Mouse (Mus musculus): ENCODE data around the gene Tssc4. TPM values are rescaled to one million over a fixed set of nuclear protein-coding genes. Genes with fewer than 3 reads are reported as not detected.

Tssc4 gene
- 70.5 and 80.6 TPM in 2 replicates for polyA plus RNA-seq (2012; rRNA removed)

- peak; percentile 99 for DNase-seq (ENCODE audit: low read depth)
Measured at GRCm38 (mm10) chr7:143068882-143069591, at the start of gene Tssc4. Gene Tssc4 (plus strand): TSS chr7:143069249.

- DNase-seq (ENCODE audit: low read depth), result no peak
Measured at GRCm38 (mm10) chr7:143020040-143020439, 49.0 kb upstream of the Tssc4 start.

- DNase-seq (ENCODE audit: low read depth), result no peak
Measured at GRCm38 (mm10) chr7:143020764-143021163, 48.3 kb upstream of the Tssc4 start.

- DNase-seq (ENCODE audit: low read depth), result no peak
Measured at GRCm38 (mm10) chr7:143021356-143022164, 47.5 kb upstream of the Tssc4 start.

- no peak for DNase-seq (ENCODE audit: low read depth)
Measured at GRCm38 (mm10) chr7:143023499-143023898, 45.5 kb upstream of the Tssc4 start.

- DNase-seq (ENCODE audit: low read depth), result no peak
Measured at GRCm38 (mm10) chr7:143024293-143024692, 44.8 kb upstream of the Tssc4 start.

- no peak for DNase-seq (ENCODE audit: low read depth)
Measured at GRCm38 (mm10) chr7:143025496-143025895, 43.6 kb upstream of the Tssc4 start.

GRCm38 (mm10) chr7:143027196-143027595 lies 41.9 kb upstream of the Tssc4 start:
- DNase-seq (ENCODE audit: low read depth), result no peak

GRCm38 (mm10) chr7:143031816-143032215 lies 37.2 kb upstream of the Tssc4 start:
- no peak for DNase-seq (ENCODE audit: low read depth)

- DNase-seq (ENCODE audit: low read depth), result no peak
Measured at GRCm38 (mm10) chr7:143033581-143033980, 35.5 kb upstream of the Tssc4 start.

GRCm38 (mm10) chr7:143034112-143034511 lies 34.9 kb upstream of the Tssc4 start:
- DNase-seq (ENCODE audit: low read depth), result no peak

GRCm38 (mm10) chr7:143034519-143035450 lies 34.3 kb upstream of the Tssc4 start:
- DNase-seq (ENCODE audit: low read depth), result no peak

- no peak for DNase-seq (ENCODE audit: low read depth)
Measured at GRCm38 (mm10) chr7:143036787-143037186, 32.3 kb upstream of the Tssc4 start.

GRCm38 (mm10) chr7:143037306-143037705 lies 31.7 kb upstream of the Tssc4 start:
- DNase-seq (ENCODE audit: low read depth), result no peak

GRCm38 (mm10) chr7:143038174-143038931 lies 30.7 kb upstream of the Tssc4 start:
- no peak for DNase-seq (ENCODE audit: low read depth)

- DNase-seq (ENCODE audit: low read depth), result no peak
Measured at GRCm38 (mm10) chr7:143040561-143040960, 28.5 kb upstream of the Tssc4 start.

- no peak for DNase-seq (ENCODE audit: low read depth)
Measured at GRCm38 (mm10) chr7:143041138-143041822, 27.8 kb upstream of the Tssc4 start.

- no peak for DNase-seq (ENCODE audit: low read depth)
Measured at GRCm38 (mm10) chr7:143042089-143042488, 27.0 kb upstream of the Tssc4 start.

- DNase-seq (ENCODE audit: low read depth), result no peak
Measured at GRCm38 (mm10) chr7:143042897-143043300, 26.1 kb upstream of the Tssc4 start.

GRCm38 (mm10) chr7:143044049-143044825 lies 24.8 kb upstream of the Tssc4 start:
- DNase-seq (ENCODE audit: low read depth), result no peak

All from gonadal fat pad, adult 2 months (tissue).